Mouse (Mus musculus): Measurements from ENCODE around the gene Fmo2. TPM values are rescaled to one million over a fixed set of nuclear protein-coding genes. Genes with fewer than 3 reads are reported as not detected.

Fmo2 gene
- polyA plus RNA-seq, 1 experiment from 2014 or later = not detected

DNA sequence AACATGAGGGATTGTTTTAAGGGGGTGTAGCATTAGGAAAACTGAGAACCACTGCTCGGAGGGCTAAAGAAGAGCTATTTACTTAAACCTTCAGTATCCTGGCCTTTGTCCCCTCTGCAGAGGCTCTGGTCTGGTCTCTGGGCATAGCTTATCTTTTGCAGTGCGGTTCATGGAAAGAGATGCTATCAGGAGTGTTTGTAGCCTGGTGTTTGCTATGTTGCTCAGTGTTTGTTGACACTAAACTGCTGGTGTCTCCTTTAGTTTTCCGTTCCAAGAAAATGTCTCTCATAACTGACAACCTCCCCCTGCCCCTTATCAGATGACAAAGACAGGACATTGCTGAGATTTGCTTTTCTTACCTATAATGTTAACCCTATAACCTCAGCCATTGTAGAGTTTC lies 23.4 kb downstream of the Fmo2 start:
- no peak for DNase-seq (ENCODE audit: low spot score, missing footprints)
- 67% methylated on average over 3 of the region's 3 CpGs for WGBS

GRCm38 (mm10) chr1:162871701-162872311 lies 26.7 kb downstream of the Fmo2 start:
- no peaks in the 10 kb centered on the region for H3K9me3 ChIP-seq (ENCODE audit: control insufficient read depth, low read length)
- WGBS = 73% methylated on average over 9 of the region's 9 CpGs
- DNase-seq (ENCODE audit: low spot score, missing footprints) (no peak), ATAC-seq (ENCODE audit: low FRiP score) (no peak)
- H3K27ac ChIP-seq (ENCODE audit: low read depth, low read length) = no peak overlapping the region
- H3K4me3 ChIP-seq (ENCODE audit: low read depth, low read length) = no peak overlapping the region
- H3K9ac ChIP-seq (ENCODE audit: low read length) = no peak overlapping the region
- H3K36me3 ChIP-seq (ENCODE audit: control insufficient read depth, insufficient read depth, low read length) = no peaks in the 10 kb centered on the region
- H3K4me1 ChIP-seq (ENCODE audit: control insufficient read depth, insufficient read depth, low read length) = no peaks in the 10 kb centered on the region
- H3K4me2 ChIP-seq = no peak overlapping the region
- no peaks in the 10 kb centered on the region for H3K27me3 ChIP-seq (ENCODE audit: control insufficient read depth, insufficient read depth, low read length)

More for the DNA sequence above, 23.4 kb downstream of the Fmo2 start:
- Histone ChIP-seq H3K4me1 (ENCODE audit: control insufficient read depth, insufficient read depth, low read length) (no peaks in the 10 kb centered on the region), H3K4me2 (no peak overlapping the region), H3K36me3 (ENCODE audit: control insufficient read depth, insufficient read depth, low read length) (no peaks in the 10 kb centered on the region), H3K9ac (ENCODE audit: low read length) (no peak overlapping the region), H3K9me3 (ENCODE audit: control insufficient read depth, low read length) (no peaks in the 10 kb centered on the region), H3K4me3 (ENCODE audit: low read depth, low read length) (no peak overlapping the region), H3K27me3 (ENCODE audit: control insufficient read depth, insufficient read depth, low read length) (no peaks in the 10 kb centered on the region), H3K27ac (ENCODE audit: low read depth, low read length) (no peak overlapping the region)
- ATAC-seq (ENCODE audit: low FRiP score) = no peak

DNA sequence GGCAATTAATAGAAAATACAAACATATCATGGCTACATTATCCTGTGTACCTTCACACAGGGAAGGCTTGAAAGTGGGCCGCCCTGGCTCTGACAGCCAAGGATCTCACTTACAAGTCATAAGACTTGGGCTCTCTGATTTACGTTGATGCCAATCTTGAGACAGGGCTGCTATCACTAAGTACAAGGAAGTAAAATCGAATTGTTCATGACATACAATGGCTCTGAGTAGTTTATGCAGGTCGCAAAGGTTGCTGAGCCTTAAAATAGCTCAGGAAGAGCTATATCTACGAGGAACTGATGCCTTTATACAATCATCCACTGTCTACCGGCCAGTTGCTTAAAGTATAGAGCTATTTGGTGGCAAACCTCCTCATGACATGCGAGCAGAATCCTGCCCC lies 27.5 kb downstream of the Fmo2 start:
- DNase-seq (ENCODE audit: low spot score, missing footprints) (no peak), ATAC-seq (ENCODE audit: low FRiP score) (no peak)
- H3K36me3 ChIP-seq (ENCODE audit: control insufficient read depth, insufficient read depth, low read length) = no peaks in the 10 kb centered on the region
- no peaks in the 10 kb centered on the region for H3K9me3 ChIP-seq (ENCODE audit: control insufficient read depth, low read length)
- no peak overlapping the region for H3K4me3 ChIP-seq (ENCODE audit: low read depth, low read length)
- H3K9ac ChIP-seq (ENCODE audit: low read length) = no peak overlapping the region
- no peaks in the 10 kb centered on the region for H3K27me3 ChIP-seq (ENCODE audit: control insufficient read depth, insufficient read depth, low read length)
- H3K27ac ChIP-seq (ENCODE audit: low read depth, low read length) = no peak overlapping the region
- WGBS = 85% methylated on average over 7 of the region's 7 CpGs
- H3K4me2 ChIP-seq = no peak overlapping the region
- no peaks in the 10 kb centered on the region for H3K4me1 ChIP-seq (ENCODE audit: control insufficient read depth, insufficient read depth, low read length)

DNA sequence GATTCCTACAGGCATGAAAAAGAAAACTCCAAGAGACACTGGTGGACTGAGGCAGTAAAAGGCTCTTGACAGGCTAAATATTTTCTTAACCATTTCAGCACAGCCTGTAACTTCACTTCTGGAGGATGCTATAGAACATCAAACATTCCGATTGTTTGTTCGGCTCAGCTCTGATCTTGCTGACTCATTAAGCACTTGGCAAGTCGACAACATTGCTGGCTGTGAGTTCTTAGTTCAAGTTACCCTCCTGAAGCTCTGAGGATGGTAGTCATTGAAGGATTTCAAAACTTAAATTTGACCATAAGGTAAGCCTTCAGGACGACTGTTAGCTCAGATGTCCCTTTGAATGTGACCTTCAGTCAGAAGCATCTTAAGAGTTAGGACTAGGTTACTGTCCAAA lies 31.1 kb downstream of the Fmo2 start:
- Histone ChIP-seq H3K27me3 (ENCODE audit: control insufficient read depth, insufficient read depth, low read length) (no peaks in the 10 kb centered on the region), H3K4me3 (ENCODE audit: low read depth, low read length) (no peak overlapping the region), H3K4me2 (no peak overlapping the region), H3K9me3 (ENCODE audit: control insufficient read depth, low read length) (no peaks in the 10 kb centered on the region), H3K36me3 (ENCODE audit: control insufficient read depth, insufficient read depth, low read length) (no peaks in the 10 kb centered on the region), H3K9ac (ENCODE audit: low read length) (no peak overlapping the region), H3K4me1 (ENCODE audit: control insufficient read depth, insufficient read depth, low read length) (no peaks in the 10 kb centered on the region; the same call in 1 of the 2 replicates), H3K27ac (ENCODE audit: low read depth, low read length) (no peak overlapping the region)
- no peak for DNase-seq (ENCODE audit: low spot score, missing footprints)
- ATAC-seq (ENCODE audit: low FRiP score) = no peak
- WGBS = 90% methylated on average over 4 of the region's 4 CpGs

- 72% methylated on average over 7 of the region's 7 CpGs for WGBS
- DNase-seq (ENCODE audit: low spot score, missing footprints) = no peak
Observed at GRCm38 (mm10) chr1:162866280-162866681, 32.2 kb downstream of the Fmo2 start, which contains the start of gene Fmo1. Gene Fmo1 (minus strand): TSS chr1:162866610.

GRCm38 (mm10) chr1:162865493-162865830 lies 33.1 kb downstream of the Fmo2 start:
- WGBS = 79% methylated on average over 3 of the region's 3 CpGs
- Histone ChIP-seq H3K4me1 (ENCODE audit: control insufficient read depth, insufficient read depth, low read length) (no peaks in the 10 kb centered on the region; the same call in 1 of the 2 replicates), H3K9me3 (ENCODE audit: control insufficient read depth, low read length) (no peaks in the 10 kb centered on the region), H3K27me3 (ENCODE audit: control insufficient read depth, insufficient read depth, low read length) (no peaks in the 10 kb centered on the region), H3K36me3 (ENCODE audit: control insufficient read depth, insufficient read depth, low read length) (no peaks in the 10 kb centered on the region), H3K9ac (ENCODE audit: low read length) (no peak overlapping the region), H3K4me3 (ENCODE audit: low read depth, low read length) (no peak overlapping the region), H3K4me2 (no peak overlapping the region), H3K27ac (ENCODE audit: low read depth, low read length) (no peak overlapping the region)
- ATAC-seq (ENCODE audit: low FRiP score) (no peak), DNase-seq (ENCODE audit: low spot score, missing footprints) (no peak)

More at GRCm38 (mm10) chr1:162866280-162866681, 32.2 kb downstream of the Fmo2 start, which contains the start of gene Fmo1:
- Histone ChIP-seq H3K27me3 (ENCODE audit: control insufficient read depth, insufficient read depth, low read length) (no peaks in the 10 kb centered on the region), H3K36me3 (ENCODE audit: control insufficient read depth, insufficient read depth, low read length) (no peaks in the 10 kb centered on the region), H3K27ac (ENCODE audit: low read depth, low read length) (no peak within 1 kb of the TSS), H3K4me2 (no peak within 1 kb of the TSS), H3K9ac (ENCODE audit: low read length) (no peak within 1 kb of the TSS), H3K4me1 (ENCODE audit: control insufficient read depth, insufficient read depth, low read length) (no peaks in the 10 kb centered on the region; the same call in 1 of the 2 replicates), H3K9me3 (ENCODE audit: control insufficient read depth, low read length) (no peaks in the 10 kb centered on the region), H3K4me3 (ENCODE audit: low read depth, low read length) (no peak within 1 kb of the TSS)
- ATAC-seq (ENCODE audit: low FRiP score) = no peak

- Histone ChIP-seq H3K4me3 (ENCODE audit: low read depth, low read length) (no peak overlapping the region), H3K27me3 (ENCODE audit: control insufficient read depth, insufficient read depth, low read length) (no peaks in the 10 kb centered on the region), H3K36me3 (ENCODE audit: control insufficient read depth, insufficient read depth, low read length) (no peaks in the 10 kb centered on the region), H3K27ac (ENCODE audit: low read depth, low read length) (no peak overlapping the region), H3K9me3 (ENCODE audit: control insufficient read depth, low read length) (no peaks in the 10 kb centered on the region), H3K9ac (ENCODE audit: low read length) (no peak overlapping the region), H3K4me2 (no peak overlapping the region), H3K4me1 (ENCODE audit: control insufficient read depth, insufficient read depth, low read length) (no peaks in the 10 kb centered on the region; the same call in 1 of the 2 replicates)
- no peak for ATAC-seq (ENCODE audit: low FRiP score)
- 82% methylated on average over 8 of the region's 8 CpGs for WGBS
- no peak for DNase-seq (ENCODE audit: low spot score, missing footprints)
Observed at GRCm38 (mm10) chr1:162864816-162865492, 33.6 kb downstream of the Fmo2 start.

DNA sequence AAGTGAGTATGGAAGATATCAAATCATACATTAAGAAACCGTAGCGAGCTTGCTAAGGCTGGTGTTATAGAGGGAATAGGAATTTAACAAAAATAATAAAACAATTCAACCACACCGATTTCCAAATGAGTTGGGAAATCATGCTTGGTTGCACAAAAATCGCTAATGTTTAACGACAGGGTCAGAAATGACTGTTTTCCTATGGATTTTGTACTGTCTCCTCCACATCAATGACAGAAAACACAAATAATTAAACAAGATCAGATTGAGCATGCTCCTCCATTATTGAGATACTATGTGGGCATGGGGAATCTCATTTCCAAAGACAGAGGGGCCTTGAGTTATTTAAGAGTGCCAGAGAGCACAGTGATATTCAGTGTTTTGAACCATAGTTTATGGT lies 34.2 kb downstream of the Fmo2 start:
- no peak overlapping the region for H3K27ac ChIP-seq (ENCODE audit: low read depth, low read length)
- no peaks in the 10 kb centered on the region for H3K27me3 ChIP-seq (ENCODE audit: control insufficient read depth, insufficient read depth, low read length)
- H3K4me3 ChIP-seq (ENCODE audit: low read depth, low read length) = no peak overlapping the region
- DNase-seq (ENCODE audit: low spot score, missing footprints) = no peak
- no peaks in the 10 kb centered on the region for H3K36me3 ChIP-seq (ENCODE audit: control insufficient read depth, insufficient read depth, low read length)
- peaks cover 1% of the 10 kb centered on the region; the same call in 1 of the 2 replicates for H3K4me1 ChIP-seq (ENCODE audit: control insufficient read depth, insufficient read depth, low read length)
- no peak overlapping the region for H3K4me2 ChIP-seq
- H3K9me3 ChIP-seq (ENCODE audit: control insufficient read depth, low read length) = no peaks in the 10 kb centered on the region
- no peak overlapping the region for H3K9ac ChIP-seq (ENCODE audit: low read length)
- ATAC-seq (ENCODE audit: low FRiP score) = no peak
- 95% methylated on average over 5 of the region's 5 CpGs for WGBS

- H3K4me3 ChIP-seq (ENCODE audit: low read depth, low read length) = no peak overlapping the region
- no peak overlapping the region for H3K9ac ChIP-seq (ENCODE audit: low read length)
- H3K4me1 ChIP-seq (ENCODE audit: control insufficient read depth, insufficient read depth, low read length) = peaks cover 7% of the 10 kb centered on the region
- WGBS = 90% methylated on average over 3 of the region's 3 CpGs
- H3K27ac ChIP-seq (ENCODE audit: low read depth, low read length) = no peak overlapping the region
- H3K9me3 ChIP-seq (ENCODE audit: control insufficient read depth, low read length) = no peaks in the 10 kb centered on the region
- H3K27me3 ChIP-seq (ENCODE audit: control insufficient read depth, insufficient read depth, low read length) = no peaks in the 10 kb centered on the region
- H3K36me3 ChIP-seq (ENCODE audit: control insufficient read depth, insufficient read depth, low read length) = no peaks in the 10 kb centered on the region
- no peak overlapping the region for H3K4me2 ChIP-seq
- DNase-seq (ENCODE audit: low spot score, missing footprints) = no peak
- ATAC-seq (ENCODE audit: low FRiP score) = no peak
Observed at GRCm38 (mm10) chr1:162863579-162863978, 34.9 kb downstream of the Fmo2 start.
